Mouse (Mus musculus) brain, embryonic 14.5 days (tissue): ENCODE data around the gene Pip5k1c.
A peak's percentile ranks its signal among the peaks of the same experiment; 100 is the strongest.

Experiments
- CTCF ChIP-seq: fragments of 200-500 bp; IDR thresholded peaks from 2 replicates; pipeline ENCODE4 v1.5.1; 2012; ENCODE audit warnings: inconsistent platforms, mild to moderate bottlenecking, moderate library complexity, borderline replicate concordance; ENCODE audit not compliant: insufficient read depth, insufficient read length; ENCODE audit errors: extremely low read depth
- POLR2A ChIP-seq: fragments of 200-500 bp; IDR thresholded peaks from 2 replicates; pipeline ENCODE4 v1.6.1; 2012; ENCODE audit warnings: mild to moderate bottlenecking, inconsistent platforms, borderline replicate concordance; ENCODE audit not compliant: poor library complexity, insufficient read depth, insufficient read length, severe bottlenecking; ENCODE audit errors: extremely low read depth

DNA sequence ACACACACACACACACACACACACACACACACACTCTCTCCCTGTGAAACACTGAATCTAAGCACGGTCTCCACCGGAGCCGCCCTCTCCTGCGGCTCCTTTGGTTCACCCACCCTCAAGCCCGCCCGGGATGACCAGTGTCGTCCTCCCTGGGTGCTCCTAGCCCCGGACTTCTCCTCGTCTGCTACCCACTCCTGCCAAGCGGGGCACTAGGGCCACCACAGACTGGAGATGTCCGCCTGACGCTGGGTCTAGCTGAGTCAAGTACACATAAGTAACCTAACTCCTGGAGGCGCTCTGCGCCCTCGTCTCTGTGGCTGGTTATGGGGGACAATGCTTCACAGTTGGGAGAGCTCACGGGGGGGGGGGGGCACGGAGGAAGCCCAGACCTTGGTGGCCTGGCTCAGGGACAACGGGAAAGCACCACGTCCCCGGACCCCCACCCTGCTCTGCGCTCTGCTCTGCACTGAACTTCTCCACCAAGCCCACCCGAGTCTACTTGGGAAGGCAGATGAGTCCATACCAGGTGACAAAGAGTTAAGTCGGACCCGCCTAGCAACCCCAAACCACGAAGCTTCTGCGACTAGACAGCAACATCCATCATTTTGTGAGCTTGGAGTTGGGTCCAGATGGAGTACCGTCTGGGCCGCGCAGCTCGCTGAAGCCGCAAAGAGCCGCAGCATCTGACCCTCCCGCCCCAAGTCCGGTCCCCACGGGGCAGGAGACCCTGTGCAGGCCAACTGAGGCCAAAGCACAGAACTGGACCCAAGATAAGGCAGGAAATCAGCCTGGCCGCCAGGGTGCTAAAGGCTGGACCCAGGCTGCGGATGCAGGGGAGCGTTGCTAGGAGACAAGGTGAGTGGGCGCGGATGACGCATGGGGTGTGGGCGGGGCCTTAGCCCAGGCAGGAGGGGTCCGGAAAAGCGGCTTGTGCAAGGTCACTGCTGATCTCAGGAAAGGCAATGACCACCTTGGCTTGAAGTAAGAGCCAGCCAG, 40.0 kb upstream of the Pip5k1c start, which contains the start of gene Matk:
- no peak for TF ChIP-seq POLR2A
- peak; percentile 39; the same call in 1 of the 2 replicates for TF ChIP-seq CTCF
